Mouse (Mus musculus) skeletal muscle tissue, adult 2 months (tissue): ENCODE data around the gene Tpsab1.

ENCODE experiments used
- DNase-seq: peaks from one replicate; pipeline ENCODE4 v3.0.0-alpha.2; 2012; ENCODE audit warnings: low read depth, low spot score

Gene Tpsab1

GRCm38 (mm10) chr17:25345462-25345861 lies at the start of gene Tpsab1:
Tpsab1 (minus strand) TSS chr17:25345562.
- DNase-seq: no peak

GRCm38 (mm10) chr17:25394526-25394925 lies 49.2 kb upstream of the Tpsab1 start:
- DNase-seq: no peak

GRCm38 (mm10) chr17:25374011-25374410 lies 28.6 kb upstream of the Tpsab1 start:
- no peak for DNase-seq

GRCm38 (mm10) chr17:25372491-25372890 lies 27.1 kb upstream of the Tpsab1 start:
- DNase-seq: no peak

- DNase-seq: no peak
Observed at GRCm38 (mm10) chr17:25368973-25369372, 23.6 kb upstream of the Tpsab1 start, which contains the start of gene Tpsg1. Tpsg1 (plus strand) TSS chr17:25369273.

- no peak for DNase-seq
Observed at GRCm38 (mm10) chr17:25366005-25366404, 20.6 kb upstream of the Tpsab1 start, which contains the start of gene Tpsb2. Tpsb2 (plus strand) TSS chr17:25366305.

- no peak for DNase-seq
Observed at GRCm38 (mm10) chr17:25363726-25364125, 18.4 kb upstream of the Tpsab1 start.

- DNase-seq: no peak
Observed at GRCm38 (mm10) chr17:25361291-25361690, 15.9 kb upstream of the Tpsab1 start.

- DNase-seq: no peak
Observed at GRCm38 (mm10) chr17:25341490-25341889, 3.9 kb downstream of the Tpsab1 start.

- DNase-seq: no peak
Observed at GRCm38 (mm10) chr17:25340003-25340402, 5.4 kb downstream of the Tpsab1 start.

- no peak for DNase-seq
Observed at GRCm38 (mm10) chr17:25338218-25338617, 7.1 kb downstream of the Tpsab1 start.

GRCm38 (mm10) chr17:25333943-25334342 lies 11.4 kb downstream of the Tpsab1 start:
- peak; percentile 7 for DNase-seq

GRCm38 (mm10) chr17:25332321-25332720 lies 13.0 kb downstream of the Tpsab1 start:
- no peak for DNase-seq

- no peak for DNase-seq
Observed at GRCm38 (mm10) chr17:25322930-25323329, 22.4 kb downstream of the Tpsab1 start.

- DNase-seq: no peak
Observed at GRCm38 (mm10) chr17:25320819-25321218, 24.5 kb downstream of the Tpsab1 start.

GRCm38 (mm10) chr17:25318354-25318753 lies 27.0 kb downstream of the Tpsab1 start, which contains the start of gene Prss29:
Prss29 (plus strand) TSS chr17:25318654.
- no peak for DNase-seq

- DNase-seq: no peak
Observed at GRCm38 (mm10) chr17:25308346-25308745, 37.0 kb downstream of the Tpsab1 start, which contains the start of gene Prss28. Prss28 (plus strand) TSS chr17:25308646.

GRCm38 (mm10) chr17:25298094-25298493 lies 47.3 kb downstream of the Tpsab1 start, which contains the start of gene Prss34:
Prss34 (plus strand) TSS chr17:25298394.
- no peak for DNase-seq

- DNase-seq: peak; percentile 52
Observed at GRCm38 (mm10) chr17:25294111-25294510, 51.3 kb downstream of the Tpsab1 start.

GRCm38 (mm10) chr17:25293495-25293894 lies 51.9 kb downstream of the Tpsab1 start:
- no peak for DNase-seq
